In the genomic region with DNA sequence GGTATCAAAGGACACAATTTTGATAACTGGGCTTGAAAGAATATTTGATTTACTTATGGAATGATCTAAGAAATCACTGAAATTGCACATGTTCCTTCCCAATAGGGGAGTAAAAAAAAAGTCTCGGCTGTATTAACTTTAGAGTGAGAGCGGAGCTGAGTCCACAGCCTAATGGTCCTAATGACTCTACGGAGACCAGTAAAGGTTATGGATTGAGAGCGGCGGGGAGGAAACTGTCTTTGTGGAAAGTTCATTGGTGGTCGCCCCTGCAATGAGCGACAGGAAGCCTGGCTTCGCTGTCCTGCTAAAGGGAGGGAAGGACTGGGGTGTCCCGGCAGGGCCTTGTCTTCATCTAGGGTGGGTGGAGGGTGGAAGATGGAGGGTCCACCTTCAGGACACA, we compare ENCODE assay signal across 17 mouse cellular contexts.
"Had no signal": no experiment of that assay in that cellular context is flagged by ENCODE, and none has a peak within 500 bp of the region (broad histone marks: within the 10 kb centered on the region; RNA-seq: fewer than 3 reads in every experiment).

No protein-coding gene starts in this region.

- H3K9ac ChIP-seq: limb, embryonic 12.5 days; liver, embryonic 13.5 days; liver, postnatal 0 days; lung, embryonic 15.5 days; midbrain, embryonic 12.5 days had no signal

- H3K4me2 ChIP-seq: limb, embryonic 12.5 days; liver, embryonic 13.5 days; lung, embryonic 15.5 days; midbrain, embryonic 12.5 days had no signal

- H3K27ac ChIP-seq: kidney, postnatal 0 days; limb, embryonic 12.5 days; liver, embryonic 13.5 days; lung, embryonic 15.5 days; macrophage; midbrain, embryonic 12.5 days had no signal

- H3K36me3 ChIP-seq: limb, embryonic 12.5 days; liver, embryonic 13.5 days; lung, embryonic 15.5 days; midbrain, embryonic 12.5 days had no signal

- H3K4me3 ChIP-seq: limb, embryonic 12.5 days; liver, embryonic 13.5 days; lung, embryonic 15.5 days; megakaryocyte, embryonic 14.5 days; midbrain, embryonic 12.5 days had no signal

- H3K9me3 ChIP-seq: liver, embryonic 13.5 days; lung, embryonic 15.5 days; midbrain, embryonic 12.5 days had no signal

- DNase-seq: kidney, adult 11 months; kidney, adult 9 months; kidney, postnatal 36 days; layer of hippocampus, adult 9-11 months; layer of hippocampus, postnatal 36 days; liver; liver, embryonic 13.5 days; liver, postnatal 0 days; lung, postnatal 14 days; thymus, adult 2 months; thymus, postnatal 25 days had no signal

- H3K27me3 ChIP-seq: liver, embryonic 13.5 days; lung, embryonic 15.5 days; megakaryocyte, embryonic 14.5 days had no signal

- ATAC-seq: liver, postnatal 0 days had no signal

- H3K4me1 ChIP-seq: limb, embryonic 12.5 days; liver, embryonic 13.5 days; lung, embryonic 15.5 days; megakaryocyte, embryonic 14.5 days had no signal
